Mouse (Mus musculus) stomach, embryonic 16.5 days (tissue): ENCODE results near the gene Arhgap18. TPM values are rescaled to one million over a fixed set of nuclear protein-coding genes. Genes with fewer than 3 reads are reported as not detected.

ENCODE experiments used
- ATAC-seq: fragments of 200-750 bp; cut with Nextera tagmentation; 2 replicates; pipeline ENCODE4 v1.8.0; 2017; ENCODE audit warnings: moderate number of reproducible peaks, moderate TSS enrichment; ENCODE audit not compliant: insufficient read depth, low FRiP score
- H3K27ac ChIP-seq: fragments of 300-500 bp; sonication (generic); 2 replicates; pipeline ENCODE4 v1.5.1; 2014; ENCODE audit warnings: low read length
- H3K27me3 ChIP-seq: fragments of 300-500 bp; sonication (generic); 2 replicates; pipeline ENCODE4 v1.6.1; 2014; ENCODE audit warnings: low read length, control low read depth, mixed read lengths; ENCODE audit not compliant: control insufficient read depth, insufficient read depth
- H3K36me3 ChIP-seq: fragments of 300-500 bp; sonication (generic); 2 replicates; pipeline ENCODE4 v1.6.1; 2014; ENCODE audit warnings: low read length; ENCODE audit not compliant: control insufficient read depth, insufficient read depth
- H3K4me1 ChIP-seq: fragments of 300-500 bp; sonication (generic); 2 replicates; pipeline ENCODE4 v1.6.1; 2014; ENCODE audit warnings: low read length, control low read depth, mixed read lengths; ENCODE audit not compliant: control insufficient read depth, insufficient read depth
- H3K4me2 ChIP-seq: fragments of 300-500 bp; sonication (generic); 2 replicates; pipeline ENCODE4 v1.6.1; 2014; ENCODE audit warnings: low read depth, low read length, mixed read lengths
- H3K4me3 ChIP-seq: fragments of 300-500 bp; sonication (generic); replicated peaks from 2 replicates; pipeline ENCODE4 v1.5.1; 2014; ENCODE audit warnings: mild to moderate bottlenecking, low read length
- H3K9ac ChIP-seq: fragments of 300-500 bp; sonication (generic); 2 replicates; pipeline ENCODE4 v1.6.1; 2014; ENCODE audit warnings: low read length
- H3K9me3 ChIP-seq: fragments of 300-500 bp; sonication (generic); replicated peaks from 2 replicates; pipeline ENCODE4 v1.6.1; 2016; ENCODE audit warnings: low read length, control low read depth; ENCODE audit not compliant: control insufficient read depth
- WGBS: fragments of 180-500 bp; shearing (Covaris S2); extraction: QIAGEN DNeasy Blood & Tissue Kit; methylation state at CpG from one replicate; pipeline ENCODE4 v1.1.7; 2014; 5-methylcytosine and 5-hydroxymethylcytosine counted together
- polyA plus RNA-seq: library from polyadenylated mRNA; unstranded; fragments of >200 nt; fragmentation: Nextera tagmentation; extraction: Ambion mirVana; gene quantifications from 2 replicates; pipeline ENCODE4 v1.2.1, GENCODE M21; 2015

Arhgap18 gene
- polyA plus RNA-seq, 1 experiment from 2014 or later, result 40.7 TPM

DNA sequence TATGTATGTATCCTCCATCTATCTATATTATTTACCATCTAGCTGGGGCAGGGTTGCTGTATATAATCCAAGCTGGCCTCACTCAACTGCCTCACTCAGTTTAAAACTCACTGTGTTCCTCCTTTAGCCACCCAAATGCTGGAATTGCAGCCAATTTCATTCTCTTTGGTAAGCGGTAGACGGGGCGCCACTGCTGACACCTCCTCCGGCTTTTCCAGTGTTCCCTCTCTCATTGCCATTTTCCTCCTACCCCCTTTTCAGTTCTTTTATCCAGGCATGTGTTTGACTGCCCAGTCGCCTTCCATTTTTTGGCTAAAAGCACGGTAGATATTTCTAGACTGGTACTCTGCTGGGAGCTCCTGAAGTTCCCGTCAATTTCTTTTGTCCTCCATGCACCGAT lies 62.4 kb downstream of the Arhgap18 start:
- Histone ChIP-seq H3K36me3 (no peaks in the 10 kb centered on the region), H3K9me3 (no peaks in the 10 kb centered on the region), H3K4me1 (no peaks in the 10 kb centered on the region), H3K4me2 (no peak overlapping the region), H3K27me3 (no peaks in the 10 kb centered on the region), H3K4me3 (no peak overlapping the region), H3K27ac (no peak overlapping the region), H3K9ac (no peak overlapping the region)
- ATAC-seq, result no peak
- WGBS, result 95% methylated on average over 8 of the region's 8 CpGs

DNA sequence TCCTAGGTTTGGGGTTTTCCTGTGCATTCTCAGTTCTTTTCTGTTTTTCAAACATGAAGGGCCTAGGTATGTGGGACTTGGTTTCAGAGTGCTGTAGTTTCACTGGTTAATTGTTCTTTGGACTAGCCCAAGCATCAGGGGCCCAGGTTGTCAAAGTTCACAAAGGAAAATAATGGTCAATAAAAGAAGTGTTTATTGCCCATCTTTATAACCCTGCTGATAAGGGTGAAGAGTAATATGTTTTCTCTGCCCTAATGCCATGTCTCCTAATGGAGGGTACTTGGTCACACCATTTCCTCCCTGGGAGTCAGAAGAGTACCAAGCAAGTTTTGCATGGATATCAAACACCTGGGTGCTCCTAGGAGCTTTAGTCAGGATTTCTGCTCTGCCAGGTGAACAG lies 67.1 kb downstream of the Arhgap18 start:
- no peaks in the 10 kb centered on the region for H3K36me3 ChIP-seq
- no peaks in the 10 kb centered on the region for H3K4me1 ChIP-seq
- no peak for ATAC-seq
- no peaks in the 10 kb centered on the region for H3K27me3 ChIP-seq
- H3K9ac ChIP-seq, result no peak overlapping the region
- H3K4me2 ChIP-seq, result no peak overlapping the region
- H3K9me3 ChIP-seq, result no peaks in the 10 kb centered on the region
- no peak overlapping the region for H3K27ac ChIP-seq
- H3K4me3 ChIP-seq, result no peak overlapping the region

DNA sequence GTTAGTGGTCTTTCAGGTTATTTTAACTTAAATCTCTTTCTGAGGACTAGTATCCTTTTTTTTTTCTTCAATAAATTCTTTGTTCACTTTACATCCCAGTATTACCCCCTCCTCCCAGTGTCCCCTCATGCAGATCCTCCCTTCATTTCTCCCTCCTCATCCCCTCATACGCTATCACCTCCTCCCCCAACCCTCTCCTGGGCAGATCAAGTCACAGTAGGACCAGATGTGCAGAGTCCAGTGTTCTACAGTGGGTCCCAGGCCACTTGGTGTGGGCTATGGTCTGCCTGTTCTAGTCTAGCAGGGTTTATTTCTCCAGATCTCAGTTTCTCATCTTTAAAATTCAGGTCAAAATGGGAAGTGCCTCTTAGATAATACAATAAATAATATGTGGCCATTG lies 67.7 kb downstream of the Arhgap18 start:
- Histone ChIP-seq H3K9me3 (no peaks in the 10 kb centered on the region), H3K36me3 (no peaks in the 10 kb centered on the region), H3K4me1 (no peaks in the 10 kb centered on the region), H3K27ac (no peak overlapping the region), H3K9ac (no peak overlapping the region), H3K4me3 (no peak overlapping the region), H3K27me3 (no peaks in the 10 kb centered on the region), H3K4me2 (no peak overlapping the region)
- no peak for ATAC-seq
- WGBS, result 76% methylated on average over 1 of the region's 1 CpGs

DNA sequence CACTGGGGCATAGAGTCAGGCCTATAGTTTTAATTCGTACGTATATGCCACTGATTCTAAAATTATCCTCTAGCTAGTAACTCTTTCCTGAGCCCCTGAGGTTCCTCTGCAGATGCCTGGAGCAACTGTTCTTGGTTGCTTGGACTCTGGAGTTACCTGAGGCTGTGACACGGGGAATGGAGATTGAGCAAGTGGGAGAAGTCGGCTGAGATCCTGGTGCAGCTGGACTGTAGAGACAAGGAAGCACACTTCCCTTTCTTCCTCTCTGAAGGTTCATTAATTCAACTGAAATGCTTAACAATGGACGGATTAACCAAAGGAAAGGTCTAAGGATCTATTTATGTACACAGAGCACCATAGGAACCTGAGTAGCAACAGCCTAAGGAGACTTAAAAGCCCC lies 70.8 kb downstream of the Arhgap18 start:
- no peaks in the 10 kb centered on the region for H3K27me3 ChIP-seq
- H3K9me3 ChIP-seq, result no peaks in the 10 kb centered on the region
- ATAC-seq, result no peak
- no peak overlapping the region for H3K9ac ChIP-seq
- WGBS, result 63% methylated on average over 5 of the region's 5 CpGs
- H3K4me3 ChIP-seq, result no peak overlapping the region
- H3K4me1 ChIP-seq, result peaks cover 4% of the 10 kb centered on the region; the same call in 1 of the 2 replicates
- H3K4me2 ChIP-seq, result no peak overlapping the region
- H3K36me3 ChIP-seq, result no peaks in the 10 kb centered on the region
- H3K27ac ChIP-seq, result no peak overlapping the region

DNA sequence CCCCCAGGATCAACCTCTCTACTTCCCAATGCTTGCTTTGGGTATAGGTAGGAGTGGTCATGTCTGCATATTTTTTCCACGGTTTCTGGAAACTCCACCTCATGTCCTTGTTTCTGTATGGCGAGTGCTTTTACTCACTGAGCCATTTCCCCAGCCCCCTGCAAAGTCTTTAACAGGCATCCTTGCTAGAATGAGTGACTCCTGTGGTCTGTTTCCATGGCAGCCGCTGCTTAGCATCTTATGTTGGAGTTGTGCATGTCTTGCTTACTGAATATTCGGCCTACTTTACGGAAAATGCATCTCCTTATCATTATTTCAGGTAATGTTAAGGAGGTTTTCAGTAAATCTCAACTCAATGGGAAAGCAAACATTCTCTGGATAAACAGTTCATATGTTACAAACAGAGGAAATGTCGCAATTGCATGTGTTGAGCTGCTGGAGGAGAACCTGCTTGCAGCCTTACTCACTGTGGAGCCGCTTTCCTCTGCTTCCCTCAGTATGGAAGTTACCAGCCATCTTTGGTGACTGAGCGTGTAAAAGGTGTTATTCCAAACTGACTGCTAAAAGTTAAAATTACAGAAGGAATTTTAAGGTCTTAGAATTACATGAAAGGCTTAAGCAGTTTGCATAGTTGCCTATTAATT lies 72.1 kb downstream of the Arhgap18 start:
- H3K36me3 ChIP-seq, result no peaks in the 10 kb centered on the region
- H3K4me1 ChIP-seq, result peaks cover 4% of the 10 kb centered on the region; the same call in 1 of the 2 replicates
- H3K27ac ChIP-seq, result no peak overlapping the region
- ATAC-seq, result no peak
- H3K4me2 ChIP-seq, result no peak overlapping the region
- H3K9ac ChIP-seq, result no peak overlapping the region
- WGBS, result 74% methylated on average over 8 of the region's 8 CpGs
- H3K4me3 ChIP-seq, result no peak overlapping the region
- H3K9me3 ChIP-seq, result no peaks in the 10 kb centered on the region
- H3K27me3 ChIP-seq, result no peaks in the 10 kb centered on the region

DNA sequence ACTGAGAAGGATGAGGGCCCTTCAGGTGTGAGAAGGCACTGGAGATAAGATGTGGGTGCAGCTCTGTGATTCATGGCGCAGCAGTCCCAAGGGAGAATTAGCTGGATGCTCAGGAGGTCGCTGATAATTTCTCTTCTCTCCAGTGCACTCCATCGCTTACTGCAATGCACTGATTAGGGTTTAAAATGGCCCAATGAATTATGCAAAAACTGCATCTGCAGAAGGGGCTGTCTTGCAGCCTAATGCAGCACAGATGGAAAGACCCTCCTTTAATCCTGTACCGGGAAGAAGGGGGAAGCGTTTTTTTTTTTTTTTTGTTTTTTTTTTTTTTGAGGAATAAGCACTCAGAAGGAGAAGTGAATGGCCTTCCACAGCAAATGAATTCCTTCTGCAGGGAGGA lies 74.1 kb downstream of the Arhgap18 start:
- WGBS, result 56% methylated on average over 5 of the region's 5 CpGs
- no peak overlapping the region for H3K4me3 ChIP-seq
- H3K27me3 ChIP-seq, result no peaks in the 10 kb centered on the region
- no peaks in the 10 kb centered on the region for H3K9me3 ChIP-seq
- peaks cover 4% of the 10 kb centered on the region; the same call in 1 of the 2 replicates for H3K4me1 ChIP-seq
- H3K36me3 ChIP-seq, result no peaks in the 10 kb centered on the region
- ATAC-seq, result no peak
- H3K9ac ChIP-seq, result no peak overlapping the region
- H3K4me2 ChIP-seq, result no peak overlapping the region
- H3K27ac ChIP-seq, result no peak overlapping the region

DNA sequence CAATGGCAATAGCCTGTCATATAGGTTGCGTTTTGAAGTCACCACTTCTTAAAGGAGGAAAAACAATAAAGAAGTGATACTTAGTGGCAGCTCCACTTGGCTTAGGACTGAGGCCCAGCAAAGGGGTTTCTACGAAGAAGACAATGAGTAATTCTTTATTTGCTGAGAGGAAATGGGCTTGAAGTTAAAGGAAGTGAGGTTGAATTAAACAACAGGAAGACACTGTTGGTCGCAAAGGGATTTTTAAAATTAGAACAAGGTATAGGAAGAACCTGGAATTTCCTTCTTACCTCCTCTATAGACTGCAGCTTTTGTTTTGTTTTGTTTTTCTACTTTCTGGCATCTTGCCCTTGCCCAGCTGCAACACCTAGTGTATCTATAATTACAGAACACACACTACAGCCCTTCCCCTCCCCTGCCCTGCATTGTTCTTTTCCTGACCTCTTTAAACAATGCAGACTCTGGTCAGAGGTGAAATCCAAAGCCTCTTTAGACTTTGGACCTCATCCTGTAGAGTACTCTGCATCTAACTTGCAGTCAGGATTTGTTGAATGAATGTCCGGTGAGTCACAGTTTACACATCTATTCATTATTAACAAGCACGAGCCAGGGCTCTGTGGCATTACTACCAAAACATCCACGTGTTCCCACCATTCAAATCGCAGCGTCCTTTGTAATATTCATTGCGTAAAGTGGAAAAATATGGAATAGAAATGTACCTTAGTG lies 75.4 kb downstream of the Arhgap18 start:
- Histone ChIP-seq H3K4me1 (peaks cover 4% of the 10 kb centered on the region; the same call in 1 of the 2 replicates), H3K9ac (no peak overlapping the region), H3K4me3 (no peak overlapping the region), H3K4me2 (peak overlapping the region; percentile 16; the same call in 1 of the 2 replicates), H3K9me3 (no peaks in the 10 kb centered on the region), H3K27ac (peak overlapping the region; percentile 61), H3K36me3 (no peaks in the 10 kb centered on the region), H3K27me3 (no peaks in the 10 kb centered on the region)
- peak; percentile 94 for ATAC-seq
- 48% methylated on average over 9 of the region's 9 CpGs for WGBS

DNA sequence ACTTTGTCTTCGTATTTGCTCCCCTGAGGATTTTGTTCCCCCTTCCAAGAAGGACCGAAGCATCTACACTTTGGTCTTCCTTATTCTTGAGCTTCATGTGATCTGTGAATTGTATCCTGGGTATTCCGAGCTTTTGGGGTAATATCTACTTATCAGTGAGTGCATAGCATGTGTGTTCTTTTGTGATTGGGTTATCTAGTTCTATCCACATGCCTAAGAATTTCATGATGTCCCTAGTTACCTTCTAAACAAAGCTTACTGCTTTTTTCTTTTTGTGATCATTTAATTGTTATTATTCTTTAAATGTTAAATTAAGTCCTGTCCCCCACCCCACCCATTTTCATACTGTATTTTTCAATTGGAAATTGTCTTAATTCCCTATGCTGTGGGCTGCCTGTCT lies 78.8 kb downstream of the Arhgap18 start:
- 86% methylated on average over 3 of the region's 3 CpGs for WGBS
- H3K36me3 ChIP-seq, result no peaks in the 10 kb centered on the region
- H3K9ac ChIP-seq, result no peak overlapping the region
- peaks cover 4% of the 10 kb centered on the region; the same call in 1 of the 2 replicates for H3K4me1 ChIP-seq
- H3K4me3 ChIP-seq, result no peak overlapping the region
- H3K27ac ChIP-seq, result no peak overlapping the region
- ATAC-seq, result no peak
- no peak overlapping the region for H3K4me2 ChIP-seq
- no peaks in the 10 kb centered on the region for H3K9me3 ChIP-seq
- H3K27me3 ChIP-seq, result no peaks in the 10 kb centered on the region

DNA sequence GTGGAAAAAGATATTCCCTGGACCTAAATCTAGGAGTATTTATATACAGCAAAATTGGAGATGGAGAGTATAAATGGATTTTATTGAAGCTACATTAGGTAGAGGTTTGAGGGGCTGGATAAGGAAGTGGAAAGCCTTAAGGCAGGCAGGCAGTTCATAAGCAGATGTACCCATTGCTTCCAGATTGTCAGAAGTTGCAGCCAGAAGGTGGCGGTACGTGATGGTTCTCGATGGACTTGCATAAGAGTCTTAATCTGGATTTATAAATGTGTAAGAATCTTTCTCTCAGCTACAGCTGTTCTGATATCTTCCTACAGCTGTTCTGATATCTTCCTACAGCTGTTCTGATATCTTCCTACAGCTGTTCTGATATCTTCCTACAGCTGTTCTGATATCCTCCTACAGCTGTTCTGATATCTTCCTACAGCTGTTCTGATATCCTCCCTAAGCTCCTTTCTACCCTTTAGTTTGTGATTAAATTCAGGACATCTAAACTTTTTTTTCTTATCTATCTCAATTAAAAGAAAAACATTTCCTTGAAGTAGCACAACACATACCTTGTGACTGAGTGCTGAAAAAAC lies 79.5 kb downstream of the Arhgap18 start:
- ATAC-seq, result no peak
- H3K4me1 ChIP-seq, result peaks cover 4% of the 10 kb centered on the region; the same call in 1 of the 2 replicates

More for the DNA sequence above, 79.5 kb downstream of the Arhgap18 start:
- Histone ChIP-seq H3K27ac (no peak overlapping the region), H3K4me3 (no peak overlapping the region), H3K27me3 (no peaks in the 10 kb centered on the region), H3K4me2 (no peak overlapping the region), H3K9ac (no peak overlapping the region), H3K36me3 (no peaks in the 10 kb centered on the region), H3K9me3 (no peaks in the 10 kb centered on the region)
- WGBS, result 94% methylated on average over 3 of the region's 3 CpGs
